Mouse (Mus musculus) midbrain, embryonic 10.5 days (tissue): ENCODE data around the gene Lnx1. TPM values are rescaled to one million over a fixed set of nuclear protein-coding genes. Genes with fewer than 3 reads are reported as not detected.

Experiments used
- DNase-seq: peaks from one replicate; pipeline ENCODE4 v3.0.0-alpha.2; 2017; ENCODE audit warnings: low spot score
- H3K27ac ChIP-seq: fragments of 300-500 bp; sonication (generic); replicated peaks from 2 replicates; pipeline ENCODE4 v1.5.1; 2016; ENCODE audit warnings: mild to moderate bottlenecking
- H3K27me3 ChIP-seq: fragments of 300-500 bp; sonication (generic); 2 replicates; pipeline ENCODE4 v1.6.1; 2016; ENCODE audit warnings: low read depth, mild to moderate bottlenecking; ENCODE audit not compliant: poor library complexity, severe bottlenecking
- H3K36me3 ChIP-seq: fragments of 300-500 bp; sonication (generic); 2 replicates; pipeline ENCODE4 v1.6.1; 2016; ENCODE audit warnings: mild to moderate bottlenecking, moderate library complexity
- H3K4me1 ChIP-seq: fragments of 300-500 bp; sonication (generic); 2 replicates; pipeline ENCODE4 v1.6.1; 2016
- H3K4me3 ChIP-seq: fragments of 300-500 bp; sonication (generic); 2 replicates; pipeline ENCODE4 v1.5.1; 2016; ENCODE audit warnings: mild to moderate bottlenecking, moderate library complexity
- H3K9me3 ChIP-seq: fragments of 300-500 bp; sonication (generic); replicated peaks from 2 replicates; pipeline ENCODE4 v1.6.1; 2016; ENCODE audit warnings: mild to moderate bottlenecking
- WGBS: fragments of 180-500 bp; shearing (Covaris S2); methylation state at CpG from one replicate; pipeline ENCODE4 v1.1.7; 2016; 5-methylcytosine and 5-hydroxymethylcytosine counted together
- polyA plus RNA-seq: library from polyadenylated mRNA; unstranded; fragments of >200 nt; fragmentation: Nextera tagmentation; extraction: Ambion mirVana; gene quantifications from 2 replicates; pipeline ENCODE4 v1.2.1, GENCODE M21; 2016

The Lnx1 gene
- polyA plus RNA-seq, 1 experiment from 2014 or later: 0.46 TPM

GRCm38 (mm10) chr5:74640504-74640903 lies 62.2 kb downstream of the Lnx1 start:
- Histone ChIP-seq H3K27me3 (no peaks in the 10 kb centered on the region), H3K4me3 (no peak overlapping the region), H3K36me3 (no peaks in the 10 kb centered on the region), H3K27ac (no peak overlapping the region), H3K4me1 (no peaks in the 10 kb centered on the region), H3K9me3 (no peaks in the 10 kb centered on the region)
- no peak for DNase-seq
- 86% methylated on average over 4 of the region's 4 CpGs for WGBS

GRCm38 (mm10) chr5:74639516-74639915 lies 63.2 kb downstream of the Lnx1 start:
- DNase-seq: no peak
- no peak overlapping the region for H3K4me3 ChIP-seq
- H3K27me3 ChIP-seq: no peaks in the 10 kb centered on the region
- no peaks in the 10 kb centered on the region for H3K36me3 ChIP-seq
- no peaks in the 10 kb centered on the region for H3K4me1 ChIP-seq
- 94% methylated on average over 6 of the region's 6 CpGs for WGBS
- no peak overlapping the region for H3K27ac ChIP-seq
- H3K9me3 ChIP-seq: no peaks in the 10 kb centered on the region

DNA sequence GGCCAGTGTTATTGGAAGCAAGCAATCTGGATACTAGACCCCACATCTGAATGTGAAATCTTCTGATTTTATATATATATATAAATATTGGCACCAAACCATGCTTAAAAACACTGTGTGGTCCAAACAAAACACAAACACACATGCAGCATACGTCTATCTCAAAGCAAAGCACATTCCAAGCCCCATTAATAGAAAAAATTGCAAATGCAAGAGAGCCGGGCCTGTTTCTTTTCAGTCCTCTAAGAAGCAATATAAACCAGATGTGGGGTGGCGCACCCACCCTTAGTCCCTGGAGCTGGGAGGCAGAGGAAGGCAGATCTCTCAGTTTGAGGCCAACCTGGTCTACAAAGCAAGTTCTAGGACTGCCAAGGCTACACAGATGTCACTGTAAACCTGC lies 68.3 kb downstream of the Lnx1 start:
- WGBS: 87% methylated on average over 3 of the region's 3 CpGs
- H3K27ac ChIP-seq: no peak overlapping the region
- H3K27me3 ChIP-seq: no peaks in the 10 kb centered on the region
- no peak overlapping the region for H3K4me3 ChIP-seq
- no peak for DNase-seq
- H3K36me3 ChIP-seq: no peaks in the 10 kb centered on the region
- no peaks in the 10 kb centered on the region for H3K9me3 ChIP-seq
- peaks cover 9% of the 10 kb centered on the region for H3K4me1 ChIP-seq

DNA sequence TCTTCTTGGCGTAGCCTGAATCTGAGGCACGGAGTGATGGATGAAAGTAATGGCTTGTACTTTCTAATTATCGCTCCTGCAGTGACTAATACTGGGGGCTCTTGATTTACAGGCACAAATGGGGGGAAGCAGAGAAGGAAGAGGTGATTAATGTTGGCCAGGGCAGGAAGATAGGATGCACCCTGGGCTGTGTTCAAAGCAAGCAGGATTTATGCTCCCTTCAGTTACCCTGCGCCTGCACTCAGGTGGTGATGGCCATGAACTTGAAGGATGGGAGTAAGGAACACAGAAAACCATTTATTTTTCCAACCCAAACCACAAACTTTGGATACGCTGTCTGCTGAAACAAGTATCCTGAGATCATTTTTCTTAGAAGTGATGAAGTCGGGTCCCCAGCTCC lies 69.3 kb downstream of the Lnx1 start:
- 91% methylated on average over 6 of the region's 6 CpGs for WGBS
- H3K36me3 ChIP-seq: no peaks in the 10 kb centered on the region
- H3K9me3 ChIP-seq: no peaks in the 10 kb centered on the region
- H3K27ac ChIP-seq: no peak overlapping the region
- H3K4me3 ChIP-seq: no peak overlapping the region
- DNase-seq: no peak
- no peaks in the 10 kb centered on the region for H3K27me3 ChIP-seq
- peaks cover 9% of the 10 kb centered on the region for H3K4me1 ChIP-seq

DNA sequence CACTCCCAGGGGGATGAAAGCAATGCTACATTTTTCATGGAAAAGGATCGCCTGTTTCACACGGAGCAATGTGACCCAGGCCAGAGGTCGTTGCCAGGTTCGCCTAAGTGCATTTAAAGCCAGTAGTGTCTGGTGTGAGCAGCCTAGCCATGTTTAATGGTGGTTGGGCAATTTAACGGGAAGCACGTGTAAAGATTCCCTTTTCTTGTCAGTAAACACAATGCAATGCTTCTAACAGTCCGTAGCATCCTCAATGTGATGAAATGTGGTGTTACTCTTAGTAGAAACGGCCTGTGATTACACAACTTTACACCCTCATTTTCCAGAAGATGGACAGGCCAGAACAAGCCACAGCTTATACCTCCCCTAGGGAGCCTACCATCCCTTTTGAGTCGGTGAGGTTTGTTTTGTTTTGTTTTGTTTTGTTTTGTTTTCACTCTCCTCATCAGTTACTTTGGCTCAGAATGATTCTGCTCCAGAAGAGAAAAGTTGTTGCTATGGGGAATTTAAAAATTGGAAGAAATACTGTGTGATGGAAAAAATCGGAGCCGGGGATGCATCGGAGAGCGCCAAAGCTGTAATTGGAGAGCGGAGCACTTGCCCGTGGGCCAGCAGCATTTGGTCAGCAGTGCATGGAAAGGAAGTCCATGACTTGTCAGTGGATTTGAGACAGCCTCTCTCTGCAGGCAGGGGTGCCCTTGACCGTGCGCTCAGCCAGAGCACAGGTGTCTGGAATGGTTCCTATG lies 70.2 kb downstream of the Lnx1 start:
- DNase-seq: no peak
- H3K4me1 ChIP-seq: peaks cover 9% of the 10 kb centered on the region
- WGBS: 65% methylated on average over 17 of the region's 17 CpGs

DNA sequence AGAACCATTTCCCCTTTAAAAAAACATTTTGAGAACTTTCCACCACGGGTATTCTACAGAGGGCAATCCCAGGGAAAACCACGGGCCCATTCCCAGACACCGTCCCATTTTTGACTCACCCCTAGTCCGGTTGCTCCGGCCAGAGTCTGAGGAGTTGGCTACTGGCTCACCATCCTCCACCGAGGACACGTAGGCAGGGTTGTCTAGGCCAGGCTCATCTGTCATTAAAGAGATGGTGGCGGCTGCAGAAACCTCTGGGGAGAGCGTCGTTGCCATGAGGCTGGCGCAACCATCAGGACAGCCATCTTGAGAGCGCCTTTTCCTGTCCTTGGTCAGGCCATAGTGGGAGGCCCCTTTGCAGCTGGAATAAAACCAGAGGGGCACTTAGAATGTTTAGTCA lies 74.7 kb downstream of the Lnx1 start:
- no peaks in the 10 kb centered on the region for H3K9me3 ChIP-seq
- 92% methylated on average over 12 of the region's 12 CpGs for WGBS
- DNase-seq: no peak
- H3K27me3 ChIP-seq: no peaks in the 10 kb centered on the region
- no peaks in the 10 kb centered on the region for H3K36me3 ChIP-seq
- H3K4me3 ChIP-seq: no peak overlapping the region
- no peak overlapping the region for H3K27ac ChIP-seq
- peaks cover 9% of the 10 kb centered on the region for H3K4me1 ChIP-seq

More for the DNA sequence above, 70.2 kb downstream of the Lnx1 start:
- Histone ChIP-seq H3K27ac (no peak overlapping the region), H3K27me3 (no peaks in the 10 kb centered on the region), H3K4me3 (no peak overlapping the region), H3K36me3 (no peaks in the 10 kb centered on the region), H3K9me3 (no peaks in the 10 kb centered on the region)

GRCm38 (mm10) chr5:74624385-74624784 lies 78.3 kb downstream of the Lnx1 start:
- H3K36me3 ChIP-seq: no peaks in the 10 kb centered on the region
- H3K4me3 ChIP-seq: no peak overlapping the region
- H3K27ac ChIP-seq: no peak overlapping the region
- no peak for DNase-seq
- no peaks in the 10 kb centered on the region for H3K27me3 ChIP-seq
- WGBS: 70% methylated on average over 5 of the region's 5 CpGs
- peaks cover 10% of the 10 kb centered on the region for H3K4me1 ChIP-seq
- H3K9me3 ChIP-seq: no peaks in the 10 kb centered on the region

GRCm38 (mm10) chr5:74623316-74624000 lies 79.3 kb downstream of the Lnx1 start:
- H3K4me1 ChIP-seq: peaks cover 10% of the 10 kb centered on the region
- no peaks in the 10 kb centered on the region for H3K27me3 ChIP-seq
- no peak overlapping the region for H3K27ac ChIP-seq
- WGBS: 94% methylated on average over 14 of the region's 14 CpGs
- no peak for DNase-seq
- no peaks in the 10 kb centered on the region for H3K9me3 ChIP-seq
- H3K4me3 ChIP-seq: no peak overlapping the region
- H3K36me3 ChIP-seq: no peaks in the 10 kb centered on the region

- Histone ChIP-seq H3K27ac (peak overlapping the region; percentile 49), H3K27me3 (no peaks in the 10 kb centered on the region), H3K4me3 (no peak overlapping the region), H3K36me3 (no peaks in the 10 kb centered on the region), H3K9me3 (no peaks in the 10 kb centered on the region), H3K4me1 (peaks cover 17% of the 10 kb centered on the region)
- WGBS: 58% methylated on average over 7 of the region's 7 CpGs
- DNase-seq: no peak
These were observed 80.8 kb downstream of the Lnx1 start for GRCm38 (mm10) chr5:74621691-74622470.

DNA sequence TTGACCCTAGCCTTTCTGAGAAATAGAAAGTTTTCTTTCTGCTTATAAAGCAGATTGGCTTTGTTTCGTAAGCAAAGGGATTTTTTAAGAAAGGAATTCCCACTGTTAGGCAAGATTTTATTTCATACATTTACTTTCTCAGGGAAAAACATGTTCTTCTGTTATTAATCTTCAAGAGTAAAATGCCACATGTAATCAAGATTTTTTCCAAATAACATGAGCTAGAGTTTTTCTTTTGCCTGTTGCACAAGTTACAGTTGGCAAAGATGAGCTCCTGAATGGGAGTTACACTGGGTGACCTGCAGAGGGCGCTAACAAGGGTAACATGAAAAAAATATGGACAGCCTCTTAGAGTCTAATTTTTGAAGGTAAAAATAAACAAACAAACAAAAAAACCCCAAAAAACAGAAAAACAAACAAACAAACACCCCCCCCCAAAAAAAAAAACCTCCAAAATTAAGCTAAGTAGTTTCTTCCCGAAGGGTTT lies 84.1 kb downstream of the Lnx1 start:
- DNase-seq: no peak
- WGBS: 73% methylated on average over 3 of the region's 3 CpGs
- no peak overlapping the region for H3K27ac ChIP-seq
- no peak overlapping the region for H3K4me3 ChIP-seq
- H3K9me3 ChIP-seq: no peaks in the 10 kb centered on the region
- H3K36me3 ChIP-seq: no peaks in the 10 kb centered on the region
- no peaks in the 10 kb centered on the region for H3K27me3 ChIP-seq
- H3K4me1 ChIP-seq: peaks cover 17% of the 10 kb centered on the region

GRCm38 (mm10) chr5:74617816-74618572 lies 84.7 kb downstream of the Lnx1 start:
- no peak for DNase-seq
- Histone ChIP-seq H3K27ac (no peak overlapping the region), H3K27me3 (no peaks in the 10 kb centered on the region), H3K36me3 (no peaks in the 10 kb centered on the region), H3K4me1 (peaks cover 17% of the 10 kb centered on the region), H3K4me3 (no peak overlapping the region), H3K9me3 (no peaks in the 10 kb centered on the region)
- 74% methylated on average over 11 of the region's 13 CpGs for WGBS

DNA sequence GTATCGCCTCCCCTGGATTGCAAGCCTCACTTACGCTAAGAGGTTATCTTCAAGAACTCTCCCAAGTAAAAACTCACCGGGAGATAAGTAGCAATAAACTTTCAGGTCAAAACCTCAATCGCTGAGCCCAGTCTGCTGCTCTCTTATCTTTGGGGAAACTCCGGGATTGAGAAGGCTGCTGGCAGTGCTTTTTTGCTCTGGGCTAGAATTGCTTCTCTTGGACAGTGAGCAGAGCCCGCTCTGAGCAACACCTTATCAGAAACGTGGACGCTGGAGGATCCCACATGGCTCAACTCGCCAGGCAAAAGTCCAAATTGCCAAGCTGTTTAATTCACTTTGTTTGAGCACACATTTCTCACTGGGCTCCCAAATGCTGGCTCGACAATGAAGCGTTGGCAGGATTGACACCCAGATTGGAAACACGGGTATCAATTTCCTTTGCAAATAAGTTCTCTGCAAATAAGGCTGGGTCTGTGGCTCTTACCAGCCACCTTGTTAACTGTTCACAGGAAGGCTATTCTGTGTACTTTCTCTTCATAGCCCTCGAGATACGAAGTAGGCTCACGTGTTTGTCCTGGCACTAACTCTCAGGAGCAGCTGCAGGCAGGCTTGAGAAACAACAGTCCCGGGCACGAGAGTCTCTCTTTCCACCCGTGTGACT lies 89.1 kb downstream of the Lnx1 start:
- Histone ChIP-seq H3K9me3 (no peaks in the 10 kb centered on the region), H3K27ac (no peak overlapping the region), H3K4me1 (peaks cover 6% of the 10 kb centered on the region; the same call in 1 of the 2 replicates), H3K4me3 (no peak overlapping the region), H3K36me3 (no peaks in the 10 kb centered on the region), H3K27me3 (no peaks in the 10 kb centered on the region)
- WGBS: 84% methylated on average over 18 of the region's 18 CpGs
- no peak for DNase-seq
